Mouse (Mus musculus) mouse embryonic stem cell (cell line): ENCODE data around the gene Hic2.
"Not testable (repeated sequence)": the region's sequence is repeated elsewhere in the genome, so short reads cannot be mapped to it uniquely, and the experiment has no call there.

Experiments
- in situ Hi-C, 2 experiments: fragments of 300-500 bp; cut with MboI; formaldehyde crosslinking; loops; 1 replicate in 1 of 2; 3 replicates in 1 of 2; pipeline ENCODE4 v1.14.3; 2019 to 2020; ENCODE audit warnings: low sequenced_read_pairs in 2 of 2, low pct_unique_long_range_greater_than_20kb in 1 of 2, mixed read lengths in 1 of 2; ENCODE audit not compliant: unreplicated experiment in 1 of 2

Hic2 gene

GRCm38 (mm10) chr16:17226496-17226895, 6.9 kb upstream of the Hic2 start:
- in situ Hi-C loops, result no loop called here

- in situ Hi-C loops, result not testable (repeated sequence)
Measured at GRCm38 (mm10) chr16:17231523-17231922, 1.8 kb upstream of the Hic2 start.

- in situ Hi-C loops, result no loop called here
Measured at GRCm38 (mm10) chr16:17233702-17234498, 528 bp downstream of the Hic2 start.

- in situ Hi-C loops, result no loop called here
Measured at GRCm38 (mm10) chr16:17234499-17234895, 1.1 kb downstream of the Hic2 start.

- in situ Hi-C loops, result no loop called here
Measured at GRCm38 (mm10) chr16:17234916-17235665, 1.7 kb downstream of the Hic2 start.

- in situ Hi-C loops, result no loop called here
Measured at GRCm38 (mm10) chr16:17237634-17238033, 4.3 kb downstream of the Hic2 start.

- in situ Hi-C loops, result no loop called here
Measured at GRCm38 (mm10) chr16:17239409-17239808, 6.0 kb downstream of the Hic2 start.

GRCm38 (mm10) chr16:17243731-17244130, 10.4 kb downstream of the Hic2 start:
- in situ Hi-C loops, result no loop called here

- in situ Hi-C loops, result no loop called here
Measured at GRCm38 (mm10) chr16:17244996-17245395, 11.6 kb downstream of the Hic2 start.

- in situ Hi-C loops, result no loop called here
Measured at GRCm38 (mm10) chr16:17247727-17248126, 14.4 kb downstream of the Hic2 start.

GRCm38 (mm10) chr16:17249135-17249534, 15.8 kb downstream of the Hic2 start:
- in situ Hi-C loops, result no loop called here

GRCm38 (mm10) chr16:17251539-17251938, 18.2 kb downstream of the Hic2 start:
- in situ Hi-C loops, result loop anchor here in 1 of 2 experiments (5.0 kb wide), 1 partner anchor 34 kb away; no protein-coding TSS in a partner anchor

- in situ Hi-C loops, result loop anchor here in 1 of 2 experiments (5.0 kb wide), 1 partner anchor 35 kb away; no protein-coding TSS in a partner anchor
Measured at GRCm38 (mm10) chr16:17252086-17252726, 18.8 kb downstream of the Hic2 start.

GRCm38 (mm10) chr16:17252841-17253240, 19.5 kb downstream of the Hic2 start:
- in situ Hi-C loops, result loop anchor here in 1 of 2 experiments (5.0 kb wide), 1 partner anchor 36 kb away; no protein-coding TSS in a partner anchor

GRCm38 (mm10) chr16:17254005-17254597, 20.7 kb downstream of the Hic2 start:
- in situ Hi-C loops, result loop anchor here in 1 of 2 experiments (5.0 kb wide), 1 partner anchor 37 kb away; no protein-coding TSS in a partner anchor

- in situ Hi-C loops, result no loop called here
Measured at GRCm38 (mm10) chr16:17255270-17255669, 21.9 kb downstream of the Hic2 start.

- in situ Hi-C loops, result no loop called here
Measured at GRCm38 (mm10) chr16:17257359-17257821, 24.0 kb downstream of the Hic2 start.

- in situ Hi-C loops, result no loop called here
Measured at GRCm38 (mm10) chr16:17258917-17259316, 25.5 kb downstream of the Hic2 start.
